Mouse (Mus musculus) C2C12 (cell line): ENCODE data around the gene Npl.

Source experiments
- CTCF ChIP-seq: IDR thresholded peaks from one replicate; pipeline ENCODE4 v1.5.1; 2011; ENCODE audit not compliant: control insufficient read depth, insufficient read depth, insufficient read length
- FOSL1 ChIP-seq: IDR thresholded peaks from one replicate; pipeline ENCODE4 v1.8.0; 2011; ENCODE audit warnings: mild to moderate bottlenecking, low read length; ENCODE audit not compliant: poor library complexity, insufficient read depth, severe bottlenecking

GRCm38 (mm10) chr1:153560805-153561204 is 11.0 kb upstream of the Npl start:
- TF ChIP-seq CTCF (no peak), FOSL1 (no peak)
